ENCODE assay signal across 8 mouse cellular contexts in the genomic region with DNA sequence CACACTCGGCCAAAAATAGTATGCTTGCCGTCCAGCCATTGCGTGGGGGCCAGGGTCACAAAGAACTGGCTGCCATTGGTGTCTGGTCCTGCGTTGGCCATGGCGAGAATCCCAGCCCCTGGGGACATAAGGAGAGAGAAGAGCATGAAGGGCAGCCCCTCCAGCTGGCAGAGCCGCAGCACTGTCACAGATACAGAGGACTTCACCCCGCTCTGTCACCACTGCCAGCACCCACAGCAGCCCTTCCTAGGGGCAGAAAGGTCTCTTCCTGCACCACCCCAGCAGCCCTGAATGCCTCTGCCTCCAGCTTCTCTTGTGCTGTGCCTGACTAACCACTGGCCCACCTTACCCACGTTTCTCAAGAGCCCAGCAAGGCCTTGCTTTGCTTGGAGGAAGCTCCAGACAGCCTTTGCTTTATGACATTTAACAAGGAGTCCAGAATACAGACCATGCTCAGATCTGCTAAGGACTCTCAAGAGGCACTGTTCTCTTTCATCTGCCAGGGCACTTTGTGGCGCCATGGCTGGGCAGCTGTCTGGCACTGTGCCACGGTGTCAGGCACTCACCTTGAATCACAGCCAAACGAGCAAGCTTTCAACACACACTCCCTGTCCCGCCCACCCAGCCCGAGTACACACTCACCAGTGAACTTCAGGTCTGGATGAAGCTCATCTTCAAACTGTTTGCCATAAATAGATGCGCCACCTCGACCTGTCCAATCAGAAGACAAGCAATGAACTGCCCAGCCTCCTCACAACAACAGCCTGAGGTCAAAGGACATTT. TPM values are rescaled to one million over a fixed set of nuclear protein-coding genes. Genes with fewer than 3 reads are reported as not detected.
A peak's percentile ranks its signal among the peaks of the same experiment; 100 is the strongest.
DNase-seq lines count a peak whose midpoint lies in the region; ATAC-seq lines count a peak whose summit lies in the region.

No protein-coding gene starts in this region.

- no peak overlapping the region for H3K4me2 ChIP-seq in midbrain, embryonic 14.5 days (ENCODE audit: low read length)
- no peak overlapping the region for H3K4me2 ChIP-seq in midbrain, embryonic 13.5 days (replicated peaks)
- H3K4me2 ChIP-seq in forebrain, embryonic 16.5 days (ENCODE audit: low read length), result no peak overlapping the region
- no peak overlapping the region for H3K4me2 ChIP-seq in intestine, embryonic 16.5 days (ENCODE audit: low read depth, low read length)

- 0 out of 2 replicates have a peak overlapping the region, but pooled peaks have one; percentile 8 for H3K27ac ChIP-seq in midbrain, embryonic 14.5 days (replicated peaks; ENCODE audit: low read depth, low read length)
- no peak overlapping the region for H3K27ac ChIP-seq in midbrain, embryonic 13.5 days
- H3K27ac ChIP-seq in forebrain, embryonic 16.5 days (ENCODE audit: low read length), result peak overlapping the region; percentile 28
- peak overlapping the region; percentile 59; the same call in 1 of the 2 replicates for H3K27ac ChIP-seq in intestine, embryonic 16.5 days (ENCODE audit: low read length)

- WGBS in midbrain, embryonic 14.5 days, result 81% methylated on average over 15 of the region's 15 CpGs
- WGBS in midbrain, embryonic 13.5 days, result 85% methylated on average over 15 of the region's 15 CpGs
- WGBS in forebrain, embryonic 16.5 days, result 62% methylated on average over 15 of the region's 15 CpGs
- 72% methylated on average over 15 of the region's 15 CpGs for WGBS in intestine, embryonic 16.5 days

- H3K4me1 ChIP-seq in midbrain, embryonic 14.5 days (ENCODE audit: control insufficient read depth, insufficient read depth, low read length), result peaks cover 6% of the 10 kb centered on the region; the same call in 1 of the 2 replicates
- H3K4me1 ChIP-seq in midbrain, embryonic 13.5 days (replicated peaks), result peaks cover 13% of the 10 kb centered on the region; the same call in 1 of the 2 replicates
- peaks cover 11% of the 10 kb centered on the region for H3K4me1 ChIP-seq in forebrain, embryonic 16.5 days (replicated peaks; ENCODE audit: control insufficient read depth, insufficient read depth, low read length)
- peaks cover 9% of the 10 kb centered on the region for H3K4me1 ChIP-seq in intestine, embryonic 16.5 days (ENCODE audit: control insufficient read depth, insufficient read depth, low read length)

- H3K36me3 ChIP-seq in midbrain, embryonic 14.5 days (ENCODE audit: control insufficient read depth, insufficient read depth, low read length), result peaks cover 46% of the 10 kb centered on the region
- peaks cover 66% of the 10 kb centered on the region for H3K36me3 ChIP-seq in midbrain, embryonic 13.5 days
- H3K36me3 ChIP-seq in forebrain, embryonic 16.5 days (ENCODE audit: control insufficient read depth, insufficient read depth), result peaks cover 2% of the 10 kb centered on the region; the same call in 1 of the 2 replicates
- H3K36me3 ChIP-seq in intestine, embryonic 16.5 days (ENCODE audit: control insufficient read depth, insufficient read depth, low read length), result peaks cover 13% of the 10 kb centered on the region

- no peak overlapping the region for H3K4me3 ChIP-seq in midbrain, embryonic 14.5 days (replicated peaks; ENCODE audit: low read depth, low read length)
- no peak overlapping the region for H3K4me3 ChIP-seq in midbrain, embryonic 13.5 days (replicated peaks)
- H3K4me3 ChIP-seq in forebrain, embryonic 16.5 days (replicated peaks; ENCODE audit: low read length), result no peak overlapping the region
- no peak overlapping the region for H3K4me3 ChIP-seq in intestine, embryonic 16.5 days (ENCODE audit: low read length)

- no peaks in the 10 kb centered on the region for H3K9me3 ChIP-seq in midbrain, embryonic 14.5 days (ENCODE audit: control insufficient read depth, low read length)
- no peaks in the 10 kb centered on the region for H3K9me3 ChIP-seq in midbrain, embryonic 13.5 days
- no peaks in the 10 kb centered on the region for H3K9me3 ChIP-seq in forebrain, embryonic 16.5 days (ENCODE audit: control insufficient read depth, low read length)
- H3K9me3 ChIP-seq in intestine, embryonic 16.5 days (ENCODE audit: control insufficient read depth, low read length), result no peaks in the 10 kb centered on the region

- ATAC-seq in midbrain, embryonic 14.5 days (ENCODE audit: low FRiP score, low TSS enrichment), result no peak
- no peak for ATAC-seq in midbrain, embryonic 13.5 days
- ATAC-seq in forebrain, embryonic 16.5 days, result no peak
- ATAC-seq in intestine, embryonic 16.5 days, result peak; percentile 49
- no peak for ATAC-seq in granulocyte monocyte progenitor cell, adult 5-6 weeks (replicated peaks; ENCODE audit: poor library complexity, severe bottlenecking)
- ATAC-seq in inflammation-experienced regulatory T-cells, adult 6 months, result no peak

- H3K27me3 ChIP-seq in midbrain, embryonic 14.5 days (ENCODE audit: control insufficient read depth, insufficient read depth, low read length), result no peaks in the 10 kb centered on the region
- H3K27me3 ChIP-seq in midbrain, embryonic 13.5 days, result no peaks in the 10 kb centered on the region
- no peaks in the 10 kb centered on the region for H3K27me3 ChIP-seq in forebrain, embryonic 16.5 days (replicated peaks; ENCODE audit: control insufficient read depth, insufficient read depth, low read length)
- H3K27me3 ChIP-seq in intestine, embryonic 16.5 days (replicated peaks; ENCODE audit: control insufficient read depth, insufficient read depth, low read length), result no peaks in the 10 kb centered on the region

- no peak overlapping the region for H3K9ac ChIP-seq in midbrain, embryonic 14.5 days (replicated peaks; ENCODE audit: low read length)
- no peak overlapping the region for H3K9ac ChIP-seq in midbrain, embryonic 13.5 days (replicated peaks)
- no peak overlapping the region for H3K9ac ChIP-seq in forebrain, embryonic 16.5 days (replicated peaks; ENCODE audit: low read depth, low read length)
- no peak overlapping the region for H3K9ac ChIP-seq in intestine, embryonic 16.5 days (ENCODE audit: low read depth, low read length)

- DNase-seq in midbrain, embryonic 14.5 days, result peak; percentile 52
- peak; percentile 83 for DNase-seq in lung, postnatal 25 days (ENCODE audit: low spot score)
- no peak for DNase-seq in spleen, adult 12 weeks (ENCODE audit: low spot score)

RNA-seq across cellular contexts. Expression of a gene that starts 12.2 kb away (rescaled TPM):
- polyA plus RNA-seq in midbrain, embryonic 14.5 days (2014; fragmentation: Nextera tagmentation; extraction: Ambion mirVana), result 112 and 114 TPM in 2 replicates
- polyA plus RNA-seq in midbrain, embryonic 13.5 days (2015; fragmentation: Nextera tagmentation; extraction: Ambion mirVana), result 120 and 128 TPM in 2 replicates
- polyA plus RNA-seq in forebrain, embryonic 16.5 days (2015; fragmentation: Nextera tagmentation; extraction: Ambion mirVana), result 118 and 125 TPM in 2 replicates
- 133 and 153 TPM in 2 replicates for polyA plus RNA-seq in intestine, embryonic 16.5 days (2015; fragmentation: Nextera tagmentation; extraction: Ambion mirVana)
- 83.0 and 122 TPM in 2 replicates for total RNA-seq in granulocyte monocyte progenitor cell, adult 5-6 weeks (2014; fragmentation: Nextera tagmentation)
- total RNA-seq in granulocyte monocyte progenitor cell, adult 5-6 weeks (2017), result 97.1 and 107 TPM in 2 replicates
- 100 to 1,000 TPM in 1 of 3 experiments, 10 to 100 TPM in 2; 59.0 to 107 (median 62.4) TPM for polyA plus RNA-seq in inflammation-experienced regulatory T-cells, adult 6 months (2017; shearing (Covaris generic))

RNA-seq across cellular contexts. Expression of a gene that starts 13.8 kb away (rescaled TPM):
- polyA plus RNA-seq in midbrain, embryonic 14.5 days (2014; fragmentation: Nextera tagmentation; extraction: Ambion mirVana), result 27.6 and 32.6 TPM in 2 replicates
- polyA plus RNA-seq in midbrain, embryonic 13.5 days (2015; fragmentation: Nextera tagmentation; extraction: Ambion mirVana), result 20.5 and 22.0 TPM in 2 replicates
- 25.0 and 35.5 TPM in 2 replicates for polyA plus RNA-seq in forebrain, embryonic 16.5 days (2015; fragmentation: Nextera tagmentation; extraction: Ambion mirVana)
- polyA plus RNA-seq in intestine, embryonic 16.5 days (2015; fragmentation: Nextera tagmentation; extraction: Ambion mirVana), result 5.3 and 5.9 TPM in 2 replicates
- 5.9 and 6.3 TPM in 2 replicates for total RNA-seq in granulocyte monocyte progenitor cell, adult 5-6 weeks (2014; fragmentation: Nextera tagmentation)
- total RNA-seq in granulocyte monocyte progenitor cell, adult 5-6 weeks (2017), result 1.7 and 14.3 TPM in 2 replicates
- 1 to 10 TPM in 2 of 3 experiments, under 1 TPM in 1; 0.59 to 2.4 (median 1.7) TPM for polyA plus RNA-seq in inflammation-experienced regulatory T-cells, adult 6 months (2017; shearing (Covaris generic))

RNA-seq across cellular contexts. Expression of a gene that starts 16.8 kb away (rescaled TPM):
- polyA plus RNA-seq in midbrain, embryonic 14.5 days (2014; fragmentation: Nextera tagmentation; extraction: Ambion mirVana), result 117 and 122 TPM in 2 replicates
- polyA plus RNA-seq in midbrain, embryonic 13.5 days (2015; fragmentation: Nextera tagmentation; extraction: Ambion mirVana), result 99.1 and 105 TPM in 2 replicates
- 102 and 108 TPM in 2 replicates for polyA plus RNA-seq in forebrain, embryonic 16.5 days (2015; fragmentation: Nextera tagmentation; extraction: Ambion mirVana)
- 82.9 and 85.6 TPM in 2 replicates for polyA plus RNA-seq in intestine, embryonic 16.5 days (2015; fragmentation: Nextera tagmentation; extraction: Ambion mirVana)
- total RNA-seq in granulocyte monocyte progenitor cell, adult 5-6 weeks (2014; fragmentation: Nextera tagmentation), result 97.2 and 127 TPM in 2 replicates
- total RNA-seq in granulocyte monocyte progenitor cell, adult 5-6 weeks (2017), result 67.3 and 108 TPM in 2 replicates
- 100 to 1,000 TPM; 120 to 122 (median 120) TPM for polyA plus RNA-seq in inflammation-experienced regulatory T-cells, adult 6 months (2017; shearing (Covaris generic))
